Mouse (Mus musculus): ENCODE results near the gene Map10. TPM values are rescaled to one million over a fixed set of nuclear protein-coding genes. Genes with fewer than 3 reads are reported as not detected.

Gene Map10
- total and polyA plus RNA-seq, 2 experiments: 0.09 to 0.55 TPM

- H3K4me1 ChIP-seq (ENCODE audit: control insufficient read depth, insufficient read depth, low read length): no peaks in the 10 kb centered on the region
- no peaks in the 10 kb centered on the region for H3K79me2 ChIP-seq (ENCODE audit: control insufficient read depth, insufficient read depth, low read length)
- no peak for DNase-seq (ENCODE audit: extremely low read depth, low read depth, low spot score)
- H3K27me3 ChIP-seq (ENCODE audit: control insufficient read depth, insufficient read depth, low read length): no peaks in the 10 kb centered on the region
- H3K36me3 ChIP-seq (ENCODE audit: control insufficient read depth, insufficient read depth, low read length): no peaks in the 10 kb centered on the region
- TF ChIP-seq CTCF (IDR thresholded peaks at IDR 0.05; ENCODE audit: low read depth, low read length) (no peak), POLR2A (IDR thresholded peaks at IDR 0.05; ENCODE audit: extremely low read depth, insufficient read depth, low read length) (no peak)
- H3K4me3 ChIP-seq (ENCODE audit: insufficient read depth, low read depth, low read length): no peak overlapping the region
- no peak overlapping the region for H3K27ac ChIP-seq (replicated peaks; ENCODE audit: insufficient read depth, low read depth, low read length)
- H3K9ac ChIP-seq (ENCODE audit: low read depth, low read length): no peak overlapping the region
- WGBS: 84% methylated on average over 9 of the region's 9 CpGs
Observed at GRCm38 (mm10) chr8:125686221-125686865, 16.7 kb downstream of the Map10 start.

GRCm38 (mm10) chr8:125690166-125690915 lies 20.7 kb downstream of the Map10 start:
- H3K79me2 ChIP-seq (ENCODE audit: control insufficient read depth, insufficient read depth, low read length): no peaks in the 10 kb centered on the region
- no peaks in the 10 kb centered on the region for H3K36me3 ChIP-seq (ENCODE audit: control insufficient read depth, insufficient read depth, low read length)
- no peak for DNase-seq (ENCODE audit: extremely low read depth, low read depth, low spot score)
- H3K4me1 ChIP-seq (ENCODE audit: control insufficient read depth, insufficient read depth, low read length): no peaks in the 10 kb centered on the region
- H3K4me3 ChIP-seq (ENCODE audit: insufficient read depth, low read depth, low read length): no peak overlapping the region
- WGBS: 83% methylated on average over 15 of the region's 15 CpGs
- H3K9ac ChIP-seq (ENCODE audit: low read depth, low read length): no peak overlapping the region
- TF ChIP-seq CTCF (IDR thresholded peaks at IDR 0.05; ENCODE audit: low read depth, low read length) (no peak), POLR2A (IDR thresholded peaks at IDR 0.05; ENCODE audit: extremely low read depth, insufficient read depth, low read length) (no peak)
- no peak overlapping the region for H3K27ac ChIP-seq (replicated peaks; ENCODE audit: insufficient read depth, low read depth, low read length)
- no peaks in the 10 kb centered on the region for H3K27me3 ChIP-seq (ENCODE audit: control insufficient read depth, insufficient read depth, low read length)

DNA sequence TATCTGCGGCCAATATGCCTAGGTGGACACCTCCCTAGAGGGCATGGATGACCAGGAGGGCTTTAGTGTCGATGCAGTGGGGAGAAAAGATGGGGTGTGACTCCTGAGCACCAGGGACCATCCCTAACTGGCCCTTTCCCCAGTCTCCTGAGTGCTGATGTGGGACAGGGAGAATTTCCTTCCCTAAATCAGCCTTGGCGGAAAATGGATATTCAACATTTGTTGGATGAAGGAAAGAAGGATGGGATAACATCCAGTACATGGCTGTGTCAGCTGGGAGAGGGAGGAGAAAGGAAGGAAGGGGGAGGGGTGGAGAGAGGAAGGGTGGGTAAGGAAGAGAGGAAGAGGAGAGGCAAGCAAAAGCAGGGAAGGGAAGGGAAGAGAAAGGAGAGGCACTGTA lies 21.3 kb downstream of the Map10 start:
- Histone ChIP-seq H3K4me1 (ENCODE audit: control insufficient read depth, insufficient read depth, low read length) (no peaks in the 10 kb centered on the region), H3K36me3 (ENCODE audit: control insufficient read depth, insufficient read depth, low read length) (no peaks in the 10 kb centered on the region), H3K4me3 (ENCODE audit: insufficient read depth, low read depth, low read length) (no peak overlapping the region), H3K27ac (replicated peaks; ENCODE audit: insufficient read depth, low read depth, low read length) (no peak overlapping the region), H3K27me3 (ENCODE audit: control insufficient read depth, insufficient read depth, low read length) (no peaks in the 10 kb centered on the region), H3K9ac (ENCODE audit: low read depth, low read length) (no peak overlapping the region), H3K79me2 (ENCODE audit: control insufficient read depth, insufficient read depth, low read length) (no peaks in the 10 kb centered on the region)
- TF ChIP-seq POLR2A (IDR thresholded peaks at IDR 0.05; ENCODE audit: extremely low read depth, insufficient read depth, low read length) (no peak), CTCF (IDR thresholded peaks at IDR 0.05; ENCODE audit: low read depth, low read length) (no peak)
- no peak for DNase-seq (ENCODE audit: extremely low read depth, low read depth, low spot score)
- 78% methylated on average over 3 of the region's 3 CpGs for WGBS

GRCm38 (mm10) chr8:125692447-125692846 lies 22.8 kb downstream of the Map10 start:
- Histone ChIP-seq H3K9ac (ENCODE audit: low read depth, low read length) (no peak overlapping the region), H3K27me3 (ENCODE audit: control insufficient read depth, insufficient read depth, low read length) (no peaks in the 10 kb centered on the region), H3K4me1 (ENCODE audit: control insufficient read depth, insufficient read depth, low read length) (no peaks in the 10 kb centered on the region), H3K79me2 (ENCODE audit: control insufficient read depth, insufficient read depth, low read length) (no peaks in the 10 kb centered on the region), H3K4me3 (ENCODE audit: insufficient read depth, low read depth, low read length) (no peak overlapping the region), H3K27ac (replicated peaks; ENCODE audit: insufficient read depth, low read depth, low read length) (no peak overlapping the region), H3K36me3 (ENCODE audit: control insufficient read depth, insufficient read depth, low read length) (no peaks in the 10 kb centered on the region)
- DNase-seq (ENCODE audit: extremely low read depth, low read depth, low spot score): no peak
- no peak for TF ChIP-seq POLR2A (IDR thresholded peaks at IDR 0.05; ENCODE audit: extremely low read depth, insufficient read depth, low read length)
- no peak for TF ChIP-seq CTCF (IDR thresholded peaks at IDR 0.05; ENCODE audit: low read depth, low read length)
- 68% methylated on average over 5 of the region's 5 CpGs for WGBS

- no peak for DNase-seq (ENCODE audit: extremely low read depth, low read depth, low spot score)
- Histone ChIP-seq H3K79me2 (ENCODE audit: control insufficient read depth, insufficient read depth, low read length) (no peaks in the 10 kb centered on the region), H3K36me3 (ENCODE audit: control insufficient read depth, insufficient read depth, low read length) (no peaks in the 10 kb centered on the region), H3K9ac (ENCODE audit: low read depth, low read length) (no peak overlapping the region), H3K27me3 (ENCODE audit: control insufficient read depth, insufficient read depth, low read length) (no peaks in the 10 kb centered on the region), H3K27ac (replicated peaks; ENCODE audit: insufficient read depth, low read depth, low read length) (no peak overlapping the region), H3K4me1 (ENCODE audit: control insufficient read depth, insufficient read depth, low read length) (no peaks in the 10 kb centered on the region), H3K4me3 (ENCODE audit: insufficient read depth, low read depth, low read length) (no peak overlapping the region)
- TF ChIP-seq CTCF (IDR thresholded peaks at IDR 0.05; ENCODE audit: low read depth, low read length) (no peak), POLR2A (IDR thresholded peaks at IDR 0.05; ENCODE audit: extremely low read depth, insufficient read depth, low read length) (no peak)
- WGBS: 97% methylated on average over 3 of the region's 3 CpGs
Observed at GRCm38 (mm10) chr8:125693197-125693596, 23.6 kb downstream of the Map10 start.

GRCm38 (mm10) chr8:125695951-125696350 lies 26.3 kb downstream of the Map10 start:
- no peak for TF ChIP-seq CTCF (IDR thresholded peaks at IDR 0.05; ENCODE audit: low read depth, low read length)
- no peak for TF ChIP-seq POLR2A (IDR thresholded peaks at IDR 0.05; ENCODE audit: extremely low read depth, insufficient read depth, low read length)
- Histone ChIP-seq H3K27me3 (ENCODE audit: control insufficient read depth, insufficient read depth, low read length) (no peaks in the 10 kb centered on the region), H3K79me2 (ENCODE audit: control insufficient read depth, insufficient read depth, low read length) (no peaks in the 10 kb centered on the region), H3K36me3 (ENCODE audit: control insufficient read depth, insufficient read depth, low read length) (no peaks in the 10 kb centered on the region), H3K27ac (replicated peaks; ENCODE audit: insufficient read depth, low read depth, low read length) (no peak overlapping the region), H3K4me1 (ENCODE audit: control insufficient read depth, insufficient read depth, low read length) (no peaks in the 10 kb centered on the region), H3K9ac (ENCODE audit: low read depth, low read length) (no peak overlapping the region), H3K4me3 (ENCODE audit: insufficient read depth, low read depth, low read length) (no peak overlapping the region)
- 91% methylated on average over 6 of the region's 6 CpGs for WGBS
- DNase-seq (ENCODE audit: extremely low read depth, low read depth, low spot score): no peak
